Mouse (Mus musculus): ENCODE results near the gene Klf11.
A peak's percentile ranks its signal among the peaks of the same experiment; 100 is the strongest.

The Klf11 gene

DNA sequence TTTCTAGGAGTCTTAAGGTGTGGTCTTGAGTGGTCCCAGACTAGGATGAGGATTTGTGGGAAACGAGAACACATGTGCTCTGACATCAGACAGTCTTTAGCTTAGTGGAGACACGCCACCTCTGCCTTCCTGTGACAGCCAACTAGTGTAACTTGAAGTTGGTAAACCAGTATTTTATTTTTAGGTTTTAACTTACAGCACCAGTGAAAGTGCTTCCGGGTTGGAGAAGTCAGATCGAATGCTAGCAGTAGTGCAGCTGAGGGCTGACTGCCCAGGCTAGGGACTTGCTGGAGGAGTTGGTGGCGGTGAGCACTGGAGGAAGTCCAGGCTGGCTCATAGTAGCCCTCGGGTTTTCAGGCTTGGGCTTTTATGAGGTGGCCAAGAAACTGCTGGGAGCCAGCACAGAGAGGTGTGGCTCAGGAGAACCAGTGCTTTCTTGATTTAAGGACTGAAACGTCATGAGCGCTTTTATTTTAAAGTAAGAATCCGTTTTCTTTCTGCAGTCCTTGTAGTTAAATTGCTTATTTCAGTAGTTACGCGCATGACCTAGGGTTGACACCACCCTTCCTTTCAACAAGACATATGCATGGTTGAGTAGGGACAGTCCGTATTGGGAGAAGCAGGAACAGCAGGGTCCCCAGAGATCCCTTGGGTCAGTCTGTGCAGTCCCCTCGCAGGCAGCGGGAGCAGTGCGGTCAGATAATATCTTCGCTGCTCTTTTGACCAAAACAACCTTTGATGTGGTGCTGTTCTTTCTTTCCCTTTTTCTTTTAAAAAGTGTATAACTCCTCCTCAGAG, 3.2 kb downstream of the Klf11 start:
- no peak for DNase-seq (ENCODE audit: low read depth, low spot score)

DNA sequence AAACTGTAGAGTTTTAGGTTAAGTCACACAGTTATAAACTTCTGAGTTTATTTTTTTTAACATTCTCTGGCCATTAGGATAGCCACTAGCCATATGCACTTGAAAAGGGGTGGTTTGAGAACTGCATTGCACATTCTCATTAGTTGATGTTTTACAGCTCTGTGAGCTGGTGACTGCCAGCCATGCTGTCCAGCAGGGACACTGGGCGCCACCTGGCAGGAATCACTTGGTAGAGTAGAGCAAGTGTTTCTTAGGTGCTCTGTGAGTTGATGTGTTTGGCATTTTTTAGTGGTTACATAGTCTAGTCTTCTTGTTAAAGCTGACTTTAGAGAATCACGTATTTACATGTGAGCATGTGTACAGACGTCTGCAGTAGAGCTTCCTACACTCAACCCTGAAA, 5.4 kb downstream of the Klf11 start:
- no peak for DNase-seq (ENCODE audit: low read depth, low spot score)

DNA sequence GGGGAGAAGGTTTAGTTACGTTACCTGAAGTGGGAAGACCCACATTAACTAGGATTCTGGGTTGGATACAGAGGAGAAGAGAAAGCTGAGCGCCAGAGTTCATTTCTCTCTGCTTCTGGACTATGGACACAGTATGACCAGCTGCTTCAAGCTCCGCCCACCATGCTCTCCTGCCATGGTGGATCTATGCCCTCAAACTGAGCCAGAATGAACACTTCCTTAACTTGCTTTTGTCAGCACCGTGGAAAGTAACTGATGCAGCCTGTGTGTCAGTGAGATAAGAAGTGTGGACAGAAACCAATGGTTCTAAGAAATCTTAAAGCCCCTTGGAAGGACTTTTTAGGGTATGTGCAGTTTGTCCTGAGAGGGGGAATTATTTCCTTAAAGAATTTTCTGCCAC, 7.9 kb downstream of the Klf11 start:
- no peak for DNase-seq (ENCODE audit: low read depth, low spot score)

DNA sequence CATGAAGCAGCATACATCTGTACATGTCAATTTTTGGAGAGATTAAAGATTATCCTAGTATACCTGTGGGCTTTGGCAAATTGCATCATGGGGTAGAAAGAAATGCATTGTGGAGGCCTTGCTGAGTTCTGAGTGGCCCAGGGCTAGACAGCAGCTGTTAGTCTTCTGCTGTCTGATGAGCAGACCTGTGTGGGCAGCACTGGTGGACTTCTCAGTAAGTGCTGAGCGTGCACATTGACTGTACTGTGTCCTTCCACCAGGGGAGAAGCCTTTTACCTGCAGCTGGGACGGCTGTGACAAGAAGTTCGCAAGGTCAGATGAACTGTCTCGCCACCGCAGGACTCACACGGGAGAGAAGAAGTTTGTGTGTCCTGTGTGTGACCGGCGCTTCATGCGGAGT, 8.8 kb downstream of the Klf11 start:
- no peak for DNase-seq (ENCODE audit: low read depth, low spot score)

DNA sequence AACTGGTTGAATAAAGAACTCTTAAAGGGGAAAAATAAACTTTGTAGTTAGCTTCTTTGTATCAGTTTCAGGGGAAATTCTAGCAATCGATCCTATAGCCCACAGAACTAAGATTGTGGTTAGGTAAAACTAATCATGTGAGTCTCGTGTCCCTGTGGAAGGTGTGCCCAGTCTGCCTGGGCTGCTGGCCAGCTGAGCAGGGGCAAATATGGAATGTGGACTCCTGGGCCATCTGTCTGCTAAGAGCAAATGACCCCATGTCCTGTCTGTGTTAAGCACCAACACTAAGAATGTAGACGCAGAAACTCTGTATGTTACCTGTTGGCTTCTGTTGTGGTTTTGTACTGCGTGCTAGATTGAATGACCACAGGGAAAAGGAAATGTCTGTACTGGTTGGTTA, 10.0 kb downstream of the Klf11 start:
- no peak for DNase-seq (ENCODE audit: low read depth, low spot score)

DNA sequence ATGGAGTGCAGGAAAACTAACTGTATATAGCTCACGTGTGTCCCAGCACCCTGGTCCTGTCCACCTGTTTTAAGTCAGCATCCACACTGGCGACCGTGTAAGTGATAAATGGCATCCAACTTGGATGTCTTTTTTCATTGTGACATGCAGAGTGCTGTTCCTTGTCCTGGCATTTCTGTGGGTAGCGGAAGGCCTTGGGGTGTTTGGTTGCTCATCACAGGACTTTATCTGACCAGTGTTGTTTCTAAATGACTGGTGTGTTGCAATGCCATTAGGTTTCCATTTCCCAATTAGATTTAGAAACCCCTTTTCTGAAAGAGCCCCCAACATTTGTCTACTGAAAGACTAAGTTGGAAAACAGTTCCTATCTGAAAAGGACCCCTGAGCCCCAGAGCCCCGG, 11.1 kb downstream of the Klf11 start:
- no peak for DNase-seq (ENCODE audit: low read depth, low spot score)

DNA sequence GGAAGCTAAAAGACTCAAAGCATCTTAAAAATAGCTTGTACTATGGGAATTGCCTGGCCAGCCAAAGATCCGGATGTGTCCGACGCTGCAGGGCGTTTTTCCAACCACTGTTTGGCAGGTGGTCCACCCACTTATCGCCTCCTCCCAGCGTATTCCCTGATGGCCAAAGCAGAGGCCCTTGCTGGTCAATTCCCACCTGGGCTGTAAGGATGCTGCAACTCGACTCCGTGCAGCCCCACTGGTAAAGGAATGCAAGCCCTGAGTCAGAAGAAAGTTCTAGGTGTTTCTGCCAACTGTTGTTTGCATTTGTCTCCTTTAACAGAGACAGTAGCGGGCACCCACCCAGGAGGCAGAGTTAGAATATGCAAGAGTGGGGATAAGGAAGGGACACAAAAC, 29.0 kb downstream of the Klf11 start:
- no peak for DNase-seq (ENCODE audit: low read depth, low spot score)

DNA sequence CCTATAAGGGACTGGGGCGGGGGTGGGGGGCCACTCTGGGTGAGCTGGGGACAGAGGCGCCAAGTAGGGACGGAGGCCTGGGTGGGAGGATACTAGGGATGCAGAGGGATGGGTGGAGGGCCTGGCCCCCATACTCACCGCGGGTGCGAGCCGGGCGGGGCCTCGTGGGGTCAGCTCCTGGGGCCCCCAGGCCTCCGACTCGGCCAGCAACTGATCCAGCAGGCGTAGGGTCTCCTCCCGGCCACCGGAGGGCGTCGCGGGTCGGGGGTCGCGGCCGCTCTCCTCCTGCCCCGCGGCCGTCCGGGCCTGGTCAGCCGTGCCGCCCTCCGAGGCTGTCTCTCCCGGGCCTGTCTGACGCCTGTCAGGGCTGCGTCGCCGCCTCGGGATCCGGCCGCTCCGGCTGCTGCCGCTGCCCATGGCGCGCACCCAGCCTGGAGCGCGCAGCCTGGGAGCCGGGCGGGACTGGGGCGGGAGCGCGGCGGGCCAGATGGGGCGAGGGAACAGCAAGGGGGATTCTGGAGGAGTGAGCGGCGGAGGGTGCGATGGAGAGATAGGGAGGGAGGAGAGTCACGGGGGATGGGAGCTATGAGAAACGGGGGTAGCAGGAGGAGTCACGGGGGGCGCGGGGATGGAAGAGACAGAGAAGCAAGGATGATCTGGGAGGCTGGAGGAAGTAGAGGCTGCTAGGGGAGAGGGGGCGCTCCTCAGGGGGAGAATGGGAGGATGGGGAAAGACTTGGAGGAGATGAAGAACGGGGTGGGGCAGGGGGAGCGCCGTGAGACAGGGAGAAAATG, 29.6 kb downstream of the Klf11 start:
- no peak for DNase-seq (ENCODE audit: low read depth, low spot score)

DNA sequence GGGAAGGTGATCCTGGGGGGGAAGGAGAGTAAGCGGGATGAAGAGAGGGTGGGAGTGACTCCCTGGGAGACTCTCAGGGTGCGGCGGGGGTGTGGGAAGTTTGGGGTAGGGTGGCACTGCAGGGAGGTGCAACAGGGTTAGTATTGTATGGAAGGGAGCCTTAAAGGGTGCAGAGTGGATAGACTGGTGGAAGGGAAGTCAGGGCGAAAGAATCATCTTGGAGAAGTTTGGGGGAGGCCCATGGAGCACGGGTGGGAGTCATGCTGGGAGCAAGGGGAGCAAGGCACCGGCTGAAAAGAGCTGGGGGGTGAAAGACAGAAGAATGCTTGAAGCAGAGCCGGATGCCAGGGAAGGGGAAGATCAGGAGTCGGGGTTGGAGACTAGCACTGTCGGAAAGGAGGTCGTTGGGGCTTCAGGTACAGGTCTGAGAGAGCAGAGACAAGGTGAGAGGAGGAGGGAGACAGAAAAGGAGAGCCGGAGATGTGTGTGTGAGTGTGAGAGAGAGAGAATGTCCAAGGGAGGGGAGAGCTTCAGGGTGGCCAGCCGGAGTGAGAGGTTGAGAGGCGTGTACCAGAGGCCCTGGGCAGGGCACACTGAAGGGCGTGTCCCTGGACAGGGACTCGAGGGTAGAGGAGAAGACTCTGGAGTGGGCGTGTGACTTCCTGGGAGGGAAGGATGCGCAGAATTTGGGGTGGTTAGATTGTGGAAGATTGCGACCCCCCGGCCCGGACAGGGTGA, 30.4 kb downstream of the Klf11 start, which contains the start of gene Cys1:
Cys1 (minus strand) TSS at position 528 of the 738 bp plus-strand sequence.
- DNase-seq (ENCODE audit: low read depth, low spot score) = no peak

DNA sequence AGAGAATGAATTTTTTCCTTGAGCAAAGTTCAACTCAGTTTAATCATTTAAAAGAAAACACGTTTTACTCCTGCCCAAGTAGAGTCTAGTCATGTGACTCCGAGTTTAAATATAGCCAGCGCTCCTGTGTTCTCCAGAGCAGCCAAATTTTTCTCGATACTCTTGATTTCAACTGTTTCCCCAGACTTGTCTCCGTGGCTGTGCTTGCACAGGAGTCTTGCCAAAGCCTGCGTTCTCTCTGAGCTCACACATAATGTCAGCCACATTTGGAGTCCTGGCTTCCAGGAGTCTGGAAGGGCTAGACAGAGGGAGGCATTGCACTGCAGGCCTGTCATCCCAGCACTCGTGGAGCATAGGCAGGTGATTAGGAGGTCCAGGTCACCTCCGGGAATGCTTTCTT, 31.5 kb downstream of the Klf11 start:
- no peak for DNase-seq (ENCODE audit: low read depth, low spot score)

DNA sequence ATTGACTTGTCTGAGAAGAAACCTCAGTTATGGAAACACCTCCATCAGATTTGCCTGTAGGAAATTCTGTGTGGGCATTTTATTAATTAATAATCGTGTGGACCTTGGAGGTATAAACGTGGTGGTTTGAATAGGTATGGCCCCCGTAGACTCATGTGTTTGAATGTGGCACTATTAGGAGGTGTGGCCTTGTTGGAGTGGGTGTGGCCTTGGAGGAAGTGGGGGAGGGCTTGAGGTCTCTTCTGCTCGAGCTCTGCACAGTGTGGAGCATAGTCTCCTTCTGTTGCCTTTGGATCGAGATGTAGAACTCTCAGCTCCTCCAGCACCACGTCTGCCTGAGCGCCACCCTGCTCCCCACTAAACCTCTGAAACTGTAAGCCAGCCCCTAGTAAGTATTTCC, 32.4 kb downstream of the Klf11 start:
- no peak for DNase-seq (ENCODE audit: low read depth, low spot score)

DNA sequence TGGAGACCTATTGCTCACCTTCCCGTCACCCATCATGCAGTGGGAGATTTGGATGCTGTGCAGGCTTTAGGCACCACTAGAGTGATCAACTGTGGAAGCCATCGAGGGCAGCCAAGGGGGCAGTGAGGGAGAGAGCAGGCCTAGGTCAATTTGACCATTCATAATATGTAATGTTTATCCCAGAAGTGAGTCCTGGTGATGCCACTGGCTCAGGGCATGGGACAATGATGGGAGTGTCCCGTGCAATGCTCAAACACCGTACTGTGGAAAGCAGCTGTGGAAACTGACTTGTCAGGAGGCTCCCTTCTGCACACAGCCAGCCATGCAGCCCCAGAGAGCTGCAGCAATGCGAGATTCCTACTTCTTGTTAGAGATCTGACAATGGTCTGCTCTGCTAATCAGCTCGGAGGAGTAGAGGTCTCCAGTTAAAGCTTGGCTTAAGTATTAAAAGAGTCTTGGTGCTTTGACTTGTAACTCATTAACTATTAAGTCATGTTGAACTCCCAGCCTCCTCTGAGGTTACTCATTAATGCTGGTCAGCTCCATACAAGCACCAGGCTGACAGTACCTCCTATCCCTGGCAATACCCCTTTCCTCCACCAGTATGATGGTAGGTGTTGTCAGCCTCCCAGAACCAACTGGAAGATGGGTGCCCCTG, 35.1 kb downstream of the Klf11 start:
- DNase-seq (ENCODE audit: low read depth, low spot score) = no peak

DNA sequence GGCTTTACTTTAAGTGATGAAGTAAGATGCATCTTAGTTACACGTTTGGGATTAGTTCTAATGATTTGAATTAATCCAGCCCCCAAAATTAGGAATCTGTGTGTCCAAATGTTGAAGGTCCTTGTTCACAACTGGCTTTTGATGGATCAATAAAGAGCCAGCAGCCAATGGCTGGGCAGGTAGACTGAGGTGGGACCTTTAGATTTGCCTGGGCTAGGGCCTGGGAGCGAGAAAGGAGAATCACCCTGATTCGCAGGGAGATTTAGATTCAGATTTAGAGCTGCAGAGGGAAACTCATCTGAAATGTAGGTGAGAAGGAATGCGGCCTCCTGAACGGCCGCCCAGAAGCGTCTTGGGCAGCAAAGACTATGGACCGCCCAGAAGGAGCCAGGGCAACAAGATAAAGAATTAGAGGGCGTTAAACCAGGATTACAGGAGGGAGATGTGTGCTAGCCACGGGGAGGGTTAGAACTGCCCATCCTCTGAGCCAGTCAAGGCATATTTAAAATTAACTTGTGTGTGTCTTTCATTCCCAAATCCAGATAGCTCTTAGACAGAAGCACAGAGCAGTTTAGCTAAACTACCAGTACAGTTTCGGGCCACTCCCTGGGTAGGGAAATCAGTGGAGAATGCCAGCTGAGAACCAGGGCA, 35.7 kb downstream of the Klf11 start:
- no peak for DNase-seq (ENCODE audit: low read depth, low spot score)

DNA sequence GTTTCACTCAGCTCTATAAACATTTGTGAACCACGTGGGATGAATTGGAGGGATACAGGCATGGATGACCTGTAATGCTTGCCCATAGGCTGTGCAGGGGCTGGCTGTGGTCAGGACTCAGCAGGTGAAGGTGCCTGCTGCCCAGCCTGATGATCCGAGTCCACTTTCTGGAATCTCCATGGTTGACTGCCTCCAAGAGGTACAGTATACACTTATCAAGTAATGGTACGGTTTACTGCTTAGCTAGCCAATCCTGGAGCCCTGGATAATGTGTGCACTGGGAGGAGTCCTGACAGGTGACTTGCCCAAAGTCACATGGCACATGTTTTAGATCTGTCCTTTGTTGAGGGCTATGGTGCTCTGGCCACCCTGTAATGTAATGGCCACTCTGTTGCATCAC, 39.3 kb downstream of the Klf11 start:
- no peak for DNase-seq (ENCODE audit: low read depth, low spot score)

DNA sequence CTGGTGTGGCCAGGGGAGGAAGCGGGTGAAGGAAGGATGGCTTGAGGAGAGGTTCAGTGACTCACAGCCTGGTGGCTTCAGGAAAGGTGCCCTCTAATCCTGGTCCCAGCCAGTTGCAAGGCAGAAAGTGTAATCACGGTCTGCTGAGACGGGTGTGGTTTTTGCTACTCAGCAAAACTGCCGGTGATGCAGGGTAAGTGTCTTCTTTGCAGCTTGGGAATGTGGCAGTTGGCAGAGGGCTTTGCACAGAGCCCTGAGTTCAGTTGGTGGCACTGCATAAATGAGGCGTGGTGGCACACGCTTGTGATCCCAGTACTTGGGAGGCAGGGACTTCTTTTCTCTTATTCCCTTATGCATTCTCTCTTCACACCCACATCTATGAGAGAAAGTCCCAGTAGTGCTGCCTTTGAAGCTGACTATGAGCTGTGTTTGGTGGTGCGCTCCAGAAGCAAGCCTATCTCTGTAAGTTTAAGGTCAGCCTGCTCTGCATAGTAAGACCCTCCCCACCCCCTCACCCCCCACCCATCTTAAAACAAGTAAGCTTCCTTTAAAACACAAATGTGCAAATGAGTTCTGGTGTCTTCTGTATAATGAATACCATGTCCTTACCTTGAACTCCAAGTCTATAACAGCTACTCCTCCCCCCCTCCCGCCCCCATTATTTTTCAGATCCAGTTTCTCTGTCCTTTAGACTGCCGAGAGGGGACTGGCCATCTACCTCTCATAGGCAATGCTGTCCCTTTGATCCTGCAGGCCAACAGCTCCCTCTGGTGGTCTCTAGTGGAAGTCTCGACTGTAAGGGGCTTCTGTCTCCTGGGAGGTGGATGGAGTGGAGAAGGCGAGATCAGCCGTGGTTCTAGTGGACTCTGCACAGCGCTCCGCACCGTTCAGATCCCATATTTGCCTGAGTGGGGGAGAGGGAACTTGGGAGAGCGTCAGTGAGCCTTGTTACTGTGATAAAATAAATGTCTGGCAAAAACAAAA, 45.7 kb downstream of the Klf11 start:
- peak; percentile 87 for DNase-seq (ENCODE audit: low read depth, low spot score)

DNA sequence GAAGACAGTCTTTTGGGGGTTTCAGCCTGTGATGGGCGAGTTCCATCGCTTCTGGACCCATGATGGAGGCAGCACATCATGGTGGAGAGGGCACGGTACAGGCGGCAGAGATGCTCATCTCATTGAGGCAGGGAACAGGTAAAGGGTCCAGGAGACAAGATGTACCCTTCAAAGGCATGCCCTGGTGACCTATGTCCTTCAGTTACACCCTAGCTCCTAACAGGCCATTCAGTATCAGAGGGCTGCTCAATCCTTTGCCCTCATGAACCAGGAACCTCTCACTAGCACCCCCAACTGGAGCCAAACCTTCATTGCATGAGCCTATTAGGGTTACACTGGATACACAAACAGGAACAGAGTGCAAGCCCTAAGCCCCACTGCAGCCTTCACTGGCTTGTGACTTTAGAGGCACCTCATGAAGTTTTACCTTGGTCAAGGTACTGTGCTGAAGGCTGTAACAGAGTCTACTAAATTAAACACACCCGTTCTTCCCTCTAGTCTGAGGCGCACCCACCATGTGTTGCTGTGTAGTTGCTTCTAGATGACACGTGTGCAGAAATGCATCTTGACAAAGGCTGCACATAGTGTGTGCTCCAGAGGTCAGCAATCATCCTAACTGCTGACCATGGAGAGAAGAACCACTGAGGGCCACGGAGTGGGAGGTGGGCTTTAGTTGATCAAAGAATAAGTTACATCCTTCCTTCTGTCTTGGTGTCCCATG, 46.6 kb downstream of the Klf11 start:
- DNase-seq (ENCODE audit: low read depth, low spot score) = peak; percentile 90

DNA sequence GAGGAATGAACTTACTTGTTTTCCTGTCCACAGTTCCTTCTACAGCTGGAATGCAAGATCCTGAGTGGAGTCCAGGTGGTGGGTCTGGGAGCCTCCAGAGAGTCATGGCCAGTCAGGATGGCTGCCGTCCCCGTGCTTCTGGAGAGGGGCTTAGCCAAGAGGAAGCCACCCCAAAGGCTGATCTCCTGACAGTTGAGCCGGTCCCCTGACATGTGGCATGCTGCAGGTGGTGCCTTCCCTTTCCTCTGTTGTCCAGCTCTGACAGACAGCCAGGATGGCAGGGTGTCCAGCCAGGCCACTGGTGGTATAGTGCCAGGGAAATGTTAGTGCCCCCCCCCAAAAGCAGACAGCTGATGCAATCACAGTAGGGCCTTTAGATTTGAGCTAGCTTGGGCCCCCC, 47.4 kb downstream of the Klf11 start:
- DNase-seq (ENCODE audit: low read depth, low spot score) = no peak

DNA sequence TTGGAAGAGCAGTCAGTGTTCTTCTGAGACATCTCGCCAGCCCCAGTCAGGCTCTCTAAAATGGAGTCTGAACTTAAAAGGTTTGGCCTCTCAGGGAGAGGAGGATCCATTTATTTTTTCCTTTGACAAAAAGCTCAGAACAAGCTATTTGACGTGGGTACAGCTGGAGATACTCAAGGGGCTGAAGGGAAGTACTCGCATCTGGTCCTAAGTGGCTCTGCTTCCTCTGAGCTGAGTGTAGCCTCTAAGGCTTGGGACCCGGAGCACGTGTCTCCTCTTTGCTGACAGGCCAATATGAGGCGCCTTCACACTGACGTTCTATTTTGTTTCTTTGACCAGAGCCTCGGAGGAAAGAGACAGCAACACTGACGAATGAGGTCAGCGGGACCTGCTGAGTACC, 48.5 kb downstream of the Klf11 start:
- DNase-seq (ENCODE audit: low read depth, low spot score) = no peak

DNA sequence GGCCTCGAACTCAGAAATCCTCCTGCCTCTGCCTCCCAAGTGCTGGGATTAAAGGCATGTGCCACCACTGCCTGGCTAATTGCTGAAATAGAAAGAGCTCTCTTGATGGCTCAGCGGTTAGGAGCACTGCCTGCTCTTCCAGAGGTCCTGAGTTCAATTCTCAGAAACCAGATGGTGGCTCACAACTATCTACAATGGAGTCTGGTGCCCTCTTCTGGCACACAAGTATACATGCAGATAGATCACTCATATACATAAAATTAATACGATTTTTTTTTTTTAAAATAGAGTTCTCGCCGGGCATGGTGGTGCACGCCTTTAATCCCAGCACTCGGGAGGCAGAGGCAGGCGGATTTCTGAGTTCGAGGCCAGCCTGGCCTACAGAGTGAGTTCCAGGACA, 50.5 kb downstream of the Klf11 start:
- DNase-seq (ENCODE audit: low read depth, low spot score) = peak; percentile 56

Data from A20 (cell line).